Mouse (Mus musculus) midbrain, embryonic 16.5 days (tissue): Measurements from ENCODE around the gene P2rx3. TPM values are rescaled to one million over a fixed set of nuclear protein-coding genes. Genes with fewer than 3 reads are reported as not detected.
A peak's percentile ranks its signal among the peaks of the same experiment; 100 is the strongest.

ENCODE experiments used
- ATAC-seq: fragments of 200-750 bp; cut with Nextera tagmentation; 2 replicates; pipeline ENCODE4 v1.8.0; 2017; ENCODE audit warnings: moderate TSS enrichment
- H3K27ac ChIP-seq: fragments of 300-500 bp; sonication (generic); 2 replicates; pipeline ENCODE4 v1.5.1; 2014; ENCODE audit warnings: mild to moderate bottlenecking, low read length, mixed read lengths
- H3K27me3 ChIP-seq: fragments of 300-500 bp; sonication (generic); 2 replicates; pipeline ENCODE4 v1.6.1; 2014; ENCODE audit warnings: low read depth, low read length, mixed read lengths; ENCODE audit not compliant: control insufficient read depth, insufficient read depth
- H3K36me3 ChIP-seq: fragments of 300-500 bp; sonication (generic); 2 replicates; pipeline ENCODE4 v1.6.1; 2014; ENCODE audit warnings: mild to moderate bottlenecking, low read length, moderate library complexity, mixed read lengths; ENCODE audit not compliant: control insufficient read depth, insufficient read depth
- H3K4me1 ChIP-seq: fragments of 300-500 bp; sonication (generic); 2 replicates; pipeline ENCODE4 v1.6.1; 2014; ENCODE audit warnings: mild to moderate bottlenecking, low read length, mixed read lengths; ENCODE audit not compliant: control insufficient read depth, insufficient read depth
- H3K4me2 ChIP-seq: fragments of 300-500 bp; sonication (generic); 2 replicates; pipeline ENCODE4 v1.6.1; 2014; ENCODE audit warnings: mild to moderate bottlenecking, low read length, mixed read lengths
- H3K4me3 ChIP-seq: fragments of 300-500 bp; sonication (generic); 2 replicates; pipeline ENCODE4 v1.5.1; 2014; ENCODE audit warnings: low read depth, mild to moderate bottlenecking, low read length, moderate library complexity, mixed read lengths
- H3K9ac ChIP-seq: fragments of 300-500 bp; sonication (generic); 2 replicates; pipeline ENCODE4 v1.6.1; 2014; ENCODE audit warnings: low read depth, low read length, mixed read lengths
- H3K9me3 ChIP-seq: fragments of 300-500 bp; sonication (generic); replicated peaks from 2 replicates; pipeline ENCODE4 v1.6.1; 2014; ENCODE audit warnings: mild to moderate bottlenecking, low read length, mixed read lengths; ENCODE audit not compliant: control insufficient read depth, poor library complexity, severe bottlenecking
- WGBS: fragments of 180-500 bp; shearing (Covaris S2); extraction: QIAGEN DNeasy Blood & Tissue Kit; methylation state at CpG from one replicate; pipeline ENCODE4 v1.1.7; 2014; 5-methylcytosine and 5-hydroxymethylcytosine counted together
- polyA plus RNA-seq: library from polyadenylated mRNA; unstranded; fragments of >200 nt; fragmentation: Nextera tagmentation; extraction: Ambion mirVana; gene quantifications from 2 replicates; pipeline ENCODE4 v1.2.1, GENCODE M21; 2015

The P2rx3 gene
- polyA plus RNA-seq, 1 experiment from 2014 or later = 1.4 TPM

GRCm38 (mm10) chr2:85048168-85048751 lies 11.0 kb upstream of the P2rx3 start:
- H3K4me2 ChIP-seq = peak overlapping the region; percentile 61
- no peaks in the 10 kb centered on the region for H3K27me3 ChIP-seq
- peaks cover 30% of the 10 kb centered on the region for H3K4me1 ChIP-seq
- peak overlapping the region; percentile 87 for H3K27ac ChIP-seq
- H3K4me3 ChIP-seq = peak overlapping the region; percentile 76
- WGBS = 3% methylated on average over 34 of the region's 44 CpGs
- peak overlapping the region; percentile 83 for H3K9ac ChIP-seq
- peak; percentile 76 for ATAC-seq
- peaks cover 29% of the 10 kb centered on the region for H3K36me3 ChIP-seq
- H3K9me3 ChIP-seq = no peaks in the 10 kb centered on the region

- no peaks in the 10 kb centered on the region for H3K27me3 ChIP-seq
- peaks cover 35% of the 10 kb centered on the region for H3K36me3 ChIP-seq
- peak; percentile 91 for ATAC-seq
Measured at GRCm38 (mm10) chr2:85047596-85048167, 10.4 kb upstream of the P2rx3 start, which contains the start of gene Tnks1bp1. Gene Tnks1bp1 (plus strand): TSS chr2:85048022.

GRCm38 (mm10) chr2:85047081-85047480 lies 9.8 kb upstream of the P2rx3 start:
- Histone ChIP-seq H3K9ac (peak overlapping the region; percentile 83), H3K4me1 (peaks cover 30% of the 10 kb centered on the region), H3K4me2 (peak overlapping the region; percentile 61), H3K27me3 (no peaks in the 10 kb centered on the region), H3K4me3 (peak overlapping the region; percentile 76), H3K36me3 (peaks cover 37% of the 10 kb centered on the region), H3K27ac (peak overlapping the region; percentile 87), H3K9me3 (no peaks in the 10 kb centered on the region)
- no peak for ATAC-seq
- WGBS = 50% methylated on average over 10 of the region's 10 CpGs

More at GRCm38 (mm10) chr2:85047596-85048167, 10.4 kb upstream of the P2rx3 start, which contains the start of gene Tnks1bp1:
- Histone ChIP-seq H3K4me2 (peak within 1 kb of the TSS; percentile 61), H3K4me1 (peaks cover 30% of the 10 kb centered on the region), H3K4me3 (peak within 1 kb of the TSS; percentile 76), H3K9me3 (no peaks in the 10 kb centered on the region), H3K9ac (peak within 1 kb of the TSS; percentile 83), H3K27ac (peak within 1 kb of the TSS; percentile 87)
- 0% methylated on average over 41 of the region's 42 CpGs for WGBS

- Histone ChIP-seq H3K9ac (no peak overlapping the region), H3K27me3 (no peaks in the 10 kb centered on the region), H3K36me3 (peaks cover 42% of the 10 kb centered on the region), H3K27ac (no peak overlapping the region), H3K4me2 (no peak overlapping the region), H3K4me1 (peaks cover 30% of the 10 kb centered on the region), H3K9me3 (no peaks in the 10 kb centered on the region), H3K4me3 (no peak overlapping the region)
- WGBS = 76% methylated on average over 8 of the region's 8 CpGs
- ATAC-seq = no peak
Measured at GRCm38 (mm10) chr2:85046222-85046621, 9.0 kb upstream of the P2rx3 start.

- H3K27me3 ChIP-seq = no peaks in the 10 kb centered on the region
- no peak for ATAC-seq
- no peak overlapping the region for H3K4me3 ChIP-seq
- no peaks in the 10 kb centered on the region for H3K9me3 ChIP-seq
- H3K27ac ChIP-seq = no peak overlapping the region
- H3K36me3 ChIP-seq = peaks cover 55% of the 10 kb centered on the region
- H3K4me2 ChIP-seq = no peak overlapping the region
- H3K4me1 ChIP-seq = peaks cover 7% of the 10 kb centered on the region
- H3K9ac ChIP-seq = no peak overlapping the region
- WGBS = 95% methylated on average over 7 of the region's 7 CpGs
Measured at GRCm38 (mm10) chr2:85043623-85044022, 6.4 kb upstream of the P2rx3 start.

GRCm38 (mm10) chr2:85038336-85038735 lies 1.1 kb upstream of the P2rx3 start:
- WGBS = 72% methylated on average over 13 of the region's 13 CpGs
- Histone ChIP-seq H3K4me2 (peak overlapping the region; percentile 97), H3K4me1 (peaks cover 16% of the 10 kb centered on the region), H3K9me3 (no peaks in the 10 kb centered on the region), H3K4me3 (peak overlapping the region; percentile 87), H3K27ac (no peak overlapping the region), H3K9ac (peak overlapping the region; percentile 96), H3K36me3 (peaks cover 31% of the 10 kb centered on the region), H3K27me3 (no peaks in the 10 kb centered on the region)
- ATAC-seq = no peak

- Histone ChIP-seq H3K27me3 (no peaks in the 10 kb centered on the region), H3K36me3 (peaks cover 15% of the 10 kb centered on the region), H3K9ac (peak overlapping the region; percentile 96), H3K4me3 (peak overlapping the region; percentile 87), H3K27ac (peak overlapping the region; percentile 82), H3K4me2 (peak overlapping the region; percentile 97), H3K4me1 (peaks cover 16% of the 10 kb centered on the region), H3K9me3 (no peaks in the 10 kb centered on the region)
- WGBS = 7% methylated on average over 11 of the region's 11 CpGs
- ATAC-seq = peak; percentile 64
Measured at GRCm38 (mm10) chr2:85036507-85037046, 685 bp downstream of the P2rx3 start.

GRCm38 (mm10) chr2:85034169-85034568 lies 3.1 kb downstream of the P2rx3 start:
- Histone ChIP-seq H3K27me3 (no peaks in the 10 kb centered on the region), H3K9me3 (no peaks in the 10 kb centered on the region), H3K4me2 (no peak overlapping the region), H3K4me1 (peaks cover 16% of the 10 kb centered on the region), H3K9ac (no peak overlapping the region), H3K36me3 (no peaks in the 10 kb centered on the region), H3K27ac (no peak overlapping the region), H3K4me3 (no peak overlapping the region)
- ATAC-seq = no peak
- WGBS = 88% methylated on average over 7 of the region's 7 CpGs

- Histone ChIP-seq H3K27ac (no peak overlapping the region), H3K9ac (no peak overlapping the region), H3K9me3 (no peaks in the 10 kb centered on the region), H3K4me3 (no peak overlapping the region), H3K4me1 (peaks cover 11% of the 10 kb centered on the region), H3K36me3 (no peaks in the 10 kb centered on the region), H3K27me3 (no peaks in the 10 kb centered on the region), H3K4me2 (no peak overlapping the region)
- no peak for ATAC-seq
- 81% methylated on average over 2 of the region's 2 CpGs for WGBS
Measured at GRCm38 (mm10) chr2:85033121-85033520, 4.1 kb downstream of the P2rx3 start.
